In genomic region chr13:22026058-22027031, GRCm38 (mm10) we compare ENCODE assay signal across 1 mouse cellular context.
A peak's percentile ranks its signal among the peaks of the same experiment; 100 is the strongest.
TF ChIP-seq lines count a peak whose summit lies in the region.

No protein-coding gene starts in this region.

TF ChIP-seq in CH12.LX, 34 proteins besides CTCF, POLR2A, EP300 and RAD21 (continued from another document):
- TF ChIP-seq JUND (conservative IDR thresholded peaks at IDR 0.05; ENCODE audit: low read depth, low read length), result no peak
- no peak for TF ChIP-seq GABPA (IDR thresholded peaks at IDR 0.05; ENCODE audit: insufficient replicate concordance, low read depth, low read length)
- no peak for TF ChIP-seq CHD1 (IDR thresholded peaks at IDR 0.05; ENCODE audit: low read depth, low read length)
- TF ChIP-seq USF1 (IDR thresholded peaks at IDR 0.05; ENCODE audit: low read depth, low read length), result no peak
- TF ChIP-seq SIN3A (IDR thresholded peaks at IDR 0.05; ENCODE audit: low read length), result no peak; the same call in 1 of the 2 replicates
- no peak for TF ChIP-seq ZC3H11A (IDR thresholded peaks at IDR 0.05; ENCODE audit: low read depth, low read length)
- no peak for TF ChIP-seq POLR2AphosphoS2 (IDR thresholded peaks at IDR 0.05; ENCODE audit: low read depth, low read length)
- peak; percentile 52; the same call in 1 of the 2 replicates for TF ChIP-seq IRF4 (IDR thresholded peaks at IDR 0.05; ENCODE audit: low read depth, low read length)
- TF ChIP-seq MXI1 (IDR thresholded peaks at IDR 0.05; ENCODE audit: low read depth, low read length), result no peak
- no peak; the same call in 1 of the 2 replicates for TF ChIP-seq NRF1 (IDR thresholded peaks at IDR 0.05; ENCODE audit: low read depth, low read length)
- TF ChIP-seq BHLHE40 (IDR thresholded peaks at IDR 0.05; ENCODE audit: low read depth, low read length), result peak; percentile 85
- no peak for TF ChIP-seq ZMIZ1 (IDR thresholded peaks at IDR 0.05; ENCODE audit: low read depth, low read length)
- TF ChIP-seq MAFK (IDR thresholded peaks at IDR 0.05; ENCODE audit: insufficient replicate concordance, low read length), result peak; percentile 88
- TF ChIP-seq E2F4 (IDR thresholded peaks at IDR 0.05; ENCODE audit: insufficient replicate concordance, low read depth, low read length), result no peak
- TF ChIP-seq HCFC1 (IDR thresholded peaks at IDR 0.05; ENCODE audit: low read depth, low read length), result no peak; the same call in 1 of the 2 replicates
- TF ChIP-seq RCOR1 (conservative IDR thresholded peaks at IDR 0.05; ENCODE audit: low read depth, low read length), result 0 out of 2 replicates have a peak, but pooled peaks have one; percentile 54
- peak; percentile 99 for TF ChIP-seq TBP (conservative IDR thresholded peaks at IDR 0.05; ENCODE audit: low read depth, low read length)
- TF ChIP-seq PAX5 (IDR thresholded peaks at IDR 0.05; ENCODE audit: low read length), result no peak
